Mouse (Mus musculus) forebrain, embryonic 10.5 days (tissue): ENCODE results near the gene Ifngr2. TPM values are rescaled to one million over a fixed set of nuclear protein-coding genes. Genes with fewer than 3 reads are reported as not detected.

Experiments used
- DNase-seq: peaks from one replicate; pipeline ENCODE4 v3.0.0-alpha.2; 2017; ENCODE audit warnings: low spot score; ENCODE audit errors: extremely low spot score
- H3K27ac ChIP-seq: fragments of 300-500 bp; sonication (generic); 2 replicates; pipeline ENCODE4 v1.5.1; 2016; ENCODE audit warnings: mild to moderate bottlenecking
- H3K27me3 ChIP-seq: fragments of 300-500 bp; sonication (generic); 2 replicates; pipeline ENCODE4 v1.6.1; 2016; ENCODE audit warnings: mild to moderate bottlenecking; ENCODE audit not compliant: poor library complexity, severe bottlenecking
- H3K36me3 ChIP-seq: fragments of 300-500 bp; sonication (generic); replicated peaks from 2 replicates; pipeline ENCODE4 v1.6.1; 2016; ENCODE audit warnings: mild to moderate bottlenecking, moderate library complexity
- H3K4me1 ChIP-seq: fragments of 300-500 bp; sonication (generic); 2 replicates; pipeline ENCODE4 v1.6.1; 2016
- H3K4me3 ChIP-seq: fragments of 300-500 bp; sonication (generic); 2 replicates; pipeline ENCODE4 v1.5.1; 2016; ENCODE audit warnings: mild to moderate bottlenecking, moderate library complexity
- H3K9me3 ChIP-seq: fragments of 300-500 bp; sonication (generic); 2 replicates; pipeline ENCODE4 v1.6.1; 2016; ENCODE audit warnings: mild to moderate bottlenecking, moderate library complexity
- WGBS: fragments of 180-500 bp; shearing (Covaris S2); methylation state at CpG from one replicate; pipeline ENCODE4 v1.1.7; 2016; 5-methylcytosine and 5-hydroxymethylcytosine counted together
- polyA plus RNA-seq: library from polyadenylated mRNA; unstranded; fragments of >200 nt; fragmentation: Nextera tagmentation; extraction: Ambion mirVana; gene quantifications from 2 replicates; pipeline ENCODE4 v1.2.1, GENCODE M21; 2016

Gene Ifngr2
- 27.2 and 28.0 TPM in 2 replicates for polyA plus RNA-seq

- peak within 1 kb of the TSS; percentile 93 for H3K27ac ChIP-seq
- under 1% methylated on average over 74 of the region's 74 CpGs for WGBS
Measured at GRCm38 (mm10) chr16:91546836-91547741, at the start of gene Ifngr2. Gene Ifngr2 (plus strand): TSS chr16:91547072.

DNA sequence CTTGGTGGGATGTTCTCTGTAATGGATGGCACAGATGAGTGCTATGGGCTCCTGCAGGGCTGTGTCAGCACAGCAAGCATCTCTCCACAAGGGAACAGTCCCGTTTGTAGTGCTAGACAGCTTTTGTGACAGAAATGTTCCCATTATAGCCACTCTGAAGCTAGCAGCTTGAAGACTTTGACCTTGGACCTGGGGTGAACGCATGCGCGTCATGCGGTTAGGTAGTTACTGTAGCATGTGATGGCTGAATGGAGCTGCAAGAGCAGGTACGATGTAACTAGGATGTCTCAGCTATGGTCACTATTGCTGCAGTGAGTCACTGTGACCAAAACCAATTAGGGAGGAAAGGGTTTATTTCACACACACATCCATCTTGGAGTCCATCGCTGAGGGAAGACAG, 48.8 kb upstream of the Ifngr2 start:
- Histone ChIP-seq H3K4me1 (no peaks in the 10 kb centered on the region), H3K27me3 (no peaks in the 10 kb centered on the region), H3K9me3 (no peaks in the 10 kb centered on the region), H3K27ac (no peak overlapping the region), H3K36me3 (peaks cover 94% of the 10 kb centered on the region), H3K4me3 (no peak overlapping the region)
- no peak for DNase-seq
- 93% methylated on average over 7 of the region's 7 CpGs for WGBS

More at GRCm38 (mm10) chr16:91546836-91547741, at the start of gene Ifngr2:
- Histone ChIP-seq H3K9me3 (no peaks in the 10 kb centered on the region), H3K4me3 (peak within 1 kb of the TSS; percentile 88), H3K27me3 (peaks cover 18% of the 10 kb centered on the region), H3K4me1 (peaks cover 59% of the 10 kb centered on the region), H3K36me3 (no peaks in the 10 kb centered on the region)
- DNase-seq: peak; percentile 63

- Histone ChIP-seq H3K36me3 (peaks cover 76% of the 10 kb centered on the region), H3K4me3 (no peak overlapping the region)
Measured at GRCm38 (mm10) chr16:91504701-91505100, 42.2 kb upstream of the Ifngr2 start.

DNA sequence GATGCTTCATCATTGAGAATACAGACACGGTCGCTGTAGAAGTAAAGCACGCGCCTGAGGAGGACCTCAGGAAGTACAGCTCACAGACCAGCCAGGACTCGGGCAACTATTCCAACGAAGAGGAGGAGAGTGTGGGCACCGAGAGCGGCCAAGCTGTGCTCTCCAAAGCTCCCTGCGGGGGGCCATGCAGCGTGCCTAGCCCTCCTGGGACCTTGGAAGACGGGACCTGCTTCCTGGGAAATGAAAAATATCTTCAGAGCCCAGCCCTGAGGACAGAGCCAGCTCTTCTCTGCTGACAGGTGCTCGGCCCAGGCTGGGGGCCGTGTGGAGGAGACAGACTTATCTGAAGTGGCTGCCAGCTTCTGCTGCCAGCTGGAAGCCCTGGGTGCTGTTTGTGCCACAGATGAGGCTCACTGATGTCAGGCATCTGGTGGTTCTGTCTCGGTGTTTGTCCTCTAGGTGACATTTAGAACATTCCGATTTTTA, 41.7 kb upstream of the Ifngr2 start:
- WGBS: 91% methylated on average over 15 of the region's 15 CpGs
- no peak for DNase-seq
- Histone ChIP-seq H3K4me3 (no peak overlapping the region), H3K9me3 (no peaks in the 10 kb centered on the region), H3K27me3 (no peaks in the 10 kb centered on the region), H3K36me3 (peaks cover 72% of the 10 kb centered on the region), H3K4me1 (no peaks in the 10 kb centered on the region), H3K27ac (no peak overlapping the region)

More at GRCm38 (mm10) chr16:91504701-91505100, 42.2 kb upstream of the Ifngr2 start:
- H3K4me1 ChIP-seq: no peaks in the 10 kb centered on the region
- H3K9me3 ChIP-seq: no peaks in the 10 kb centered on the region
- no peaks in the 10 kb centered on the region for H3K27me3 ChIP-seq
- H3K27ac ChIP-seq: no peak overlapping the region
- 92% methylated on average over 7 of the region's 7 CpGs for WGBS
- no peak for DNase-seq

- Histone ChIP-seq H3K27me3 (no peaks in the 10 kb centered on the region), H3K9me3 (no peaks in the 10 kb centered on the region), H3K36me3 (peaks cover 59% of the 10 kb centered on the region), H3K4me1 (no peaks in the 10 kb centered on the region), H3K27ac (no peak overlapping the region), H3K4me3 (no peak overlapping the region)
- no peak for DNase-seq
- WGBS: 96% methylated on average over 12 of the region's 12 CpGs
Measured at GRCm38 (mm10) chr16:91506396-91506795, 40.5 kb upstream of the Ifngr2 start.

GRCm38 (mm10) chr16:91512161-91512787, 34.6 kb upstream of the Ifngr2 start:
- peaks cover 4% of the 10 kb centered on the region; the same call in 1 of the 2 replicates for H3K4me1 ChIP-seq
- no peak overlapping the region for H3K4me3 ChIP-seq
- no peaks in the 10 kb centered on the region for H3K27me3 ChIP-seq
- 38% methylated on average over 7 of the region's 7 CpGs for WGBS
- DNase-seq: peak; percentile 75
- no peak overlapping the region for H3K27ac ChIP-seq
- H3K9me3 ChIP-seq: no peaks in the 10 kb centered on the region
- peaks cover 7% of the 10 kb centered on the region for H3K36me3 ChIP-seq

GRCm38 (mm10) chr16:91513099-91513498, 33.8 kb upstream of the Ifngr2 start:
- DNase-seq: no peak

GRCm38 (mm10) chr16:91517020-91517419, 29.9 kb upstream of the Ifngr2 start:
- no peak overlapping the region for H3K4me3 ChIP-seq
- H3K27ac ChIP-seq: no peak overlapping the region
- no peaks in the 10 kb centered on the region for H3K9me3 ChIP-seq
- no peaks in the 10 kb centered on the region for H3K27me3 ChIP-seq
- H3K4me1 ChIP-seq: peaks cover 4% of the 10 kb centered on the region; the same call in 1 of the 2 replicates
- WGBS: 91% methylated on average over 7 of the region's 7 CpGs
- no peak for DNase-seq
- no peaks in the 10 kb centered on the region for H3K36me3 ChIP-seq

More at GRCm38 (mm10) chr16:91513099-91513498, 33.8 kb upstream of the Ifngr2 start:
- H3K4me3 ChIP-seq: no peak overlapping the region
- WGBS: 92% methylated on average over 6 of the region's 6 CpGs
- no peak overlapping the region for H3K27ac ChIP-seq
- peaks cover 4% of the 10 kb centered on the region; the same call in 1 of the 2 replicates for H3K4me1 ChIP-seq
- H3K9me3 ChIP-seq: no peaks in the 10 kb centered on the region
- no peaks in the 10 kb centered on the region for H3K27me3 ChIP-seq
- H3K36me3 ChIP-seq: no peaks in the 10 kb centered on the region

DNA sequence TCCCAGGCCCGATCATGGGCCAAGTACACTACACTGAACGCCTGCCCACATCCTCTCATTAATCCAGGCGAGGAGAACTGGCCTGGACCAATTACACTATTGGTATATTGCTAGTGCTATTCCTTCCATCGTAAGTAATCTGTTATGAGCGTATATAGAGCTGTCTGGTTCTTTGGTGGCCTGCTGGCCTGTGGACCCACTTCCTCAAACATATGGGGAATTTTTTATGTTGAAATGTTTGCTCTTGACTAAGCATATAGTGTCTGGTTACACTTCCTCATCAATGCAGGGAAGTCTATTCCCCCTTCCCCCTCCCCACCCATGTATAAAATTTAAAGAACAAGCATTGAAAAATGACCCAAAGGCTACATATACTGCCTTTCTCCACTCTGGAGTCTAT, 24.8 kb upstream of the Ifngr2 start:
- WGBS: 88% methylated on average over 5 of the region's 5 CpGs
- no peaks in the 10 kb centered on the region for H3K36me3 ChIP-seq
- no peak overlapping the region for H3K27ac ChIP-seq
- no peaks in the 10 kb centered on the region for H3K27me3 ChIP-seq
- no peaks in the 10 kb centered on the region for H3K4me1 ChIP-seq
- no peak overlapping the region for H3K4me3 ChIP-seq
- no peak for DNase-seq
- peaks cover 3% of the 10 kb centered on the region; the same call in 1 of the 2 replicates for H3K9me3 ChIP-seq

- Histone ChIP-seq H3K27me3 (no peaks in the 10 kb centered on the region), H3K4me3 (no peak overlapping the region), H3K36me3 (no peaks in the 10 kb centered on the region), H3K9me3 (peaks cover 3% of the 10 kb centered on the region; the same call in 1 of the 2 replicates), H3K27ac (no peak overlapping the region), H3K4me1 (no peaks in the 10 kb centered on the region)
- no peak for DNase-seq
- 83% methylated on average over 18 of the region's 18 CpGs for WGBS
Measured at GRCm38 (mm10) chr16:91522479-91523309, 24.2 kb upstream of the Ifngr2 start.

DNA sequence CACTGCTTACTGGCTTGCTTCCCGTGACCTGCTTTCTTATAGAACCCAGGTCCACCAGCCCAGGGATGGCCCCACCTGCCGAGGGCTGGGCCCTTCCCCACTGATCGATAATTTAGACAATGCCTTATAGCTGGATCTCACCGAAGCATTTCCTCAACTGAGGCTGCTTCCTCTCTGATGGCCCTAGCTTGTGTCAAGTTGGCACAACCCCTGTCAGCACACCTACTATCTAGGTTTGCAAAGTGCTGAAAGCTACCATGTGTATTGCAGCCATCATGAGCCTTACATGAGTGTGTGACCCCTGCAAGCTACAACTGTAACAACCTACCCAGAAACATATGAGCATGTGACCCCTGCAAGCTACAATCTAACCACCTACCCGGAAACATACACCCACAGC, 22.7 kb upstream of the Ifngr2 start:
- H3K36me3 ChIP-seq: no peaks in the 10 kb centered on the region
- H3K27me3 ChIP-seq: no peaks in the 10 kb centered on the region
- no peak overlapping the region for H3K27ac ChIP-seq
- H3K4me1 ChIP-seq: no peaks in the 10 kb centered on the region
- peaks cover 3% of the 10 kb centered on the region; the same call in 1 of the 2 replicates for H3K9me3 ChIP-seq
- 81% methylated on average over 5 of the region's 5 CpGs for WGBS
- no peak overlapping the region for H3K4me3 ChIP-seq
- DNase-seq: no peak

GRCm38 (mm10) chr16:91526274-91526673, 20.6 kb upstream of the Ifngr2 start:
- Histone ChIP-seq H3K4me1 (no peaks in the 10 kb centered on the region), H3K9me3 (peaks cover 3% of the 10 kb centered on the region; the same call in 1 of the 2 replicates), H3K36me3 (no peaks in the 10 kb centered on the region), H3K4me3 (no peak overlapping the region), H3K27ac (no peak overlapping the region), H3K27me3 (no peaks in the 10 kb centered on the region)
- DNase-seq: no peak
- WGBS: 96% methylated on average over 6 of the region's 6 CpGs
